Comparison of ENCODE assay signal across 8 mouse cellular contexts in the genomic region with DNA sequence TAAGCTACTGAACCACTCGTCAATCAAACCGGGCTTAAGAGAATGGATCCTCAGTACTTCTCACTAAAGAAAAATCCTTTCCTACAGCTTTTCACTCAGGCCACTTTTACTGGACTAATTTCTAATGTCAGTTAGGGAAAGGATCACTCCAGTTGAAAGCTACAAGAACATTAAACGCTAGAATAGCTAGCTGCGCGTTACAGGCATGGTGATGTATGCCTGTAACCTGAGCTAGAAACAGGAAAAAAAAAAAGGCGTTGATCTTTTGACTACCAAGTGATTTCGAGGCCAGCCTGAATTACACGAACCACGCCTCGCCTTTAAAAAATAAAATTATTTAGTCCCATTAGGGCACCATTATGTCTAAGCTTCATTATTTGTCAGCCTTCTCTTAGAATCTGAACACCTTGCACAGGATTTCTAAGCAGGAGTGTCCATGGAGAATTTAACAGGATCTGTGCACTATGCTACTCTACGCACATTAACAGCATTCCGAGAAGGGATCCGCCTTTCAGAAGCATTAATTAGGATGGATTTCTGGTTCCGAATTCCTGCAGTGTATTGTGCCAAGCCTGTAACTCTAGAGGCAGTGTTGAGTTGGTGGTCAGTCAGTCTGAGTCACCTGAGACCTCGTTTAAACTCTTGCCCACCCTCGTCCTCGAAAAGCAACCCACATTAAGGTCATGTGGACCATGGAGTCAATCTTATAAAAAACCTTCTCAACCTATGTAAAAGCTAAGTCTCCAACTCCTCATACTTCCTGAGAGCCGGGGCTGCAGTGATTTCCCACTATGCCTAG. TPM values are rescaled to one million over a fixed set of nuclear protein-coding genes. Genes with fewer than 3 reads are reported as not detected.
DNase-seq lines count a peak whose midpoint lies in the region; ATAC-seq and TF ChIP-seq lines count a peak whose summit lies in the region.

No protein-coding gene starts in this region.

- DNase-seq in embryo, embryonic 10.5 days (ENCODE audit: low spot score) = peak; percentile 46
- no peak for DNase-seq in embryo, embryonic 9.5 days (ENCODE audit: extremely low spot score)
- no peak for DNase-seq in forebrain, embryonic 14.5 days (ENCODE audit: low spot score)
- DNase-seq in liver, embryonic 11.5 days (ENCODE audit: low spot score) = no peak
- no peak for DNase-seq in left cerebral cortex, postnatal 4 days

- no peak for TF ChIP-seq CTCF in E14TG2a.4 (conservative IDR thresholded peaks at IDR 0.05; ENCODE audit: low read length)

- ATAC-seq in forebrain, embryonic 14.5 days = no peak
- ATAC-seq in liver, embryonic 11.5 days (replicated peaks; ENCODE audit: low FRiP score) = peak; percentile 19
- ATAC-seq in stomach, embryonic 14.5 days (ENCODE audit: insufficient number of reproducible peaks, insufficient read depth, low FRiP score, low read depth) = no peak
- no peak for ATAC-seq in cerebellum, adult (ENCODE audit: insufficient number of reproducible peaks, low FRiP score, low TSS enrichment)

- peak overlapping the region; percentile 74 for H3K9ac ChIP-seq in forebrain, embryonic 14.5 days (ENCODE audit: low read length)
- H3K9ac ChIP-seq in liver, embryonic 11.5 days (ENCODE audit: low read depth, low read length) = peak overlapping the region; percentile 81
- 0 out of 2 replicates have a peak overlapping the region, but pooled peaks have one; percentile 29 for H3K9ac ChIP-seq in stomach, embryonic 14.5 days (replicated peaks; ENCODE audit: low read depth, low read length)

- H3K4me1 ChIP-seq in E14TG2a.4 (replicated peaks; ENCODE audit: low read depth, low read length) = peaks cover 76% of the 10 kb centered on the region
- H3K4me1 ChIP-seq in forebrain, embryonic 14.5 days (ENCODE audit: control insufficient read depth, insufficient read depth, low read length) = peaks cover 51% of the 10 kb centered on the region
- H3K4me1 ChIP-seq in liver, embryonic 11.5 days (replicated peaks; ENCODE audit: control insufficient read depth, insufficient read depth, low read length) = peaks cover 44% of the 10 kb centered on the region
- peaks cover 37% of the 10 kb centered on the region for H3K4me1 ChIP-seq in stomach, embryonic 14.5 days (ENCODE audit: control insufficient read depth, insufficient read depth, low read length)

- intact Hi-C loops in left cerebral cortex, postnatal 4 days (cut with DNase I) = no loop called here

- no peaks in the 10 kb centered on the region for H3K9me3 ChIP-seq in E14TG2a.4 (ENCODE audit: low read length)
- no peaks in the 10 kb centered on the region for H3K9me3 ChIP-seq in forebrain, embryonic 14.5 days (replicated peaks; ENCODE audit: control insufficient read depth, low read length)
- no peaks in the 10 kb centered on the region for H3K9me3 ChIP-seq in liver, embryonic 11.5 days (ENCODE audit: control insufficient read depth, low read length)
- no peaks in the 10 kb centered on the region for H3K9me3 ChIP-seq in stomach, embryonic 14.5 days (ENCODE audit: control insufficient read depth, low read depth, low read length)

- H3K4me2 ChIP-seq in forebrain, embryonic 14.5 days (ENCODE audit: low read length) = peak overlapping the region; percentile 80
- peak overlapping the region; percentile 83 for H3K4me2 ChIP-seq in liver, embryonic 11.5 days
- H3K4me2 ChIP-seq in stomach, embryonic 14.5 days (replicated peaks; ENCODE audit: low read depth, low read length) = peak overlapping the region; percentile 59

- 3% methylated on average over 18 of the region's 18 CpGs for WGBS in forebrain, embryonic 14.5 days
- 8% methylated on average over 18 of the region's 18 CpGs for WGBS in liver, embryonic 11.5 days
- WGBS in stomach, embryonic 14.5 days = 3% methylated on average over 18 of the region's 18 CpGs

- peak overlapping the region; percentile 80 for H3K4me3 ChIP-seq in E14TG2a.4 (replicated peaks; ENCODE audit: low read length)
- peak overlapping the region; percentile 47 for H3K4me3 ChIP-seq in forebrain, embryonic 14.5 days (ENCODE audit: low read depth, low read length)
- peak overlapping the region; percentile 74 for H3K4me3 ChIP-seq in liver, embryonic 11.5 days (ENCODE audit: low read depth, low read length)
- peak overlapping the region; percentile 34 for H3K4me3 ChIP-seq in stomach, embryonic 14.5 days (ENCODE audit: low read depth, low read length)

- peak overlapping the region; percentile 93 for H3K27ac ChIP-seq in forebrain, embryonic 14.5 days (ENCODE audit: low read depth, low read length)
- H3K27ac ChIP-seq in liver, embryonic 11.5 days (ENCODE audit: low read depth, low read length) = peak overlapping the region; percentile 90
- H3K27ac ChIP-seq in stomach, embryonic 14.5 days (ENCODE audit: low read length) = peak overlapping the region; percentile 73; the same call in 1 of the 2 replicates

- peaks cover 22% of the 10 kb centered on the region for H3K36me3 ChIP-seq in E14TG2a.4 (ENCODE audit: insufficient read depth, low read length)
- peaks cover 18% of the 10 kb centered on the region for H3K36me3 ChIP-seq in forebrain, embryonic 14.5 days (ENCODE audit: control insufficient read depth, insufficient read depth, low read length)
- peaks cover 5% of the 10 kb centered on the region for H3K36me3 ChIP-seq in liver, embryonic 11.5 days (ENCODE audit: control insufficient read depth, insufficient read depth, low read length)
- H3K36me3 ChIP-seq in stomach, embryonic 14.5 days (ENCODE audit: control insufficient read depth, insufficient read depth, low read length) = peaks cover 9% of the 10 kb centered on the region

- no peaks in the 10 kb centered on the region for H3K27me3 ChIP-seq in E14TG2a.4 (ENCODE audit: insufficient read depth, low read length)
- no peaks in the 10 kb centered on the region for H3K27me3 ChIP-seq in forebrain, embryonic 14.5 days (replicated peaks; ENCODE audit: control insufficient read depth, insufficient read depth, low read length)
- no peaks in the 10 kb centered on the region for H3K27me3 ChIP-seq in liver, embryonic 11.5 days (replicated peaks; ENCODE audit: control insufficient read depth, insufficient read depth, low read length)
- no peaks in the 10 kb centered on the region for H3K27me3 ChIP-seq in stomach, embryonic 14.5 days (ENCODE audit: control insufficient read depth, insufficient read depth, low read length)

RNA-seq across cellular contexts. Expression of gene Kmt2e, which starts 15.2 kb away (rescaled TPM):
- 131 and 154 TPM in 2 replicates for polyA plus RNA-seq in forebrain, embryonic 14.5 days (2014; fragmentation: Nextera tagmentation; extraction: Ambion mirVana)
- polyA plus RNA-seq in liver, embryonic 11.5 days (2014; fragmentation: Nextera tagmentation; extraction: Ambion mirVana) = 57.7 and 59.5 TPM in 2 replicates
- polyA plus RNA-seq in stomach, embryonic 14.5 days (2014; fragmentation: Nextera tagmentation; extraction: Ambion mirVana) = 103 TPM in 2 replicates
- total RNA-seq in left cerebral cortex, postnatal 4 days (2021) = 100 to 1,000 TPM; 150 to 156 TPM

Comparison
In these comparisons a context has a peak if more than half of its experiments do, and no peak if none do; other contexts are left out.
1. H3K9ac ChIP-seq: peak in every context shown above with its lines; median percentile 81 in liver, embryonic 11.5 days; 74 in forebrain, embryonic 14.5 days; 29 in stomach, embryonic 14.5 days.